Mouse (Mus musculus): ENCODE results near the gene Klhl30. TPM values are rescaled to one million over a fixed set of nuclear protein-coding genes. Genes with fewer than 3 reads are reported as not detected.
A peak's percentile ranks its signal among the peaks of the same experiment; 100 is the strongest.

The Klhl30 gene
- 0.27 and 0.55 TPM in 2 replicates for polyA plus RNA-seq (2015; fragmentation: Nextera tagmentation; extraction: Ambion mirVana)

GRCm38 (mm10) chr1:91350841-91351240 lies at the start of gene Klhl30:
Gene Klhl30 (plus strand): TSS chr1:91351016.
- DNase-seq (ENCODE audit: low spot score), result no peak

GRCm38 (mm10) chr1:91301206-91301920 lies 49.5 kb upstream of the Klhl30 start:
- no peak for DNase-seq (ENCODE audit: low spot score)

GRCm38 (mm10) chr1:91302021-91302420 lies 48.8 kb upstream of the Klhl30 start:
- no peak for DNase-seq (ENCODE audit: low spot score)

GRCm38 (mm10) chr1:91304621-91305020 lies 46.2 kb upstream of the Klhl30 start:
- DNase-seq (ENCODE audit: low spot score), result no peak

- DNase-seq (ENCODE audit: low spot score), result no peak
These were observed 41.3 kb upstream of the Klhl30 start for GRCm38 (mm10) chr1:91309366-91310085.

GRCm38 (mm10) chr1:91312273-91312672 lies 38.5 kb upstream of the Klhl30 start:
- no peak for DNase-seq (ENCODE audit: low spot score)

GRCm38 (mm10) chr1:91313251-91313650 lies 37.6 kb upstream of the Klhl30 start:
- DNase-seq (ENCODE audit: low spot score), result peak; percentile 33

- no peak for DNase-seq (ENCODE audit: low spot score)
These were observed 33.2 kb upstream of the Klhl30 start for GRCm38 (mm10) chr1:91317656-91318055.

GRCm38 (mm10) chr1:91321760-91322438 lies 28.9 kb upstream of the Klhl30 start, which contains the start of gene Espnl:
Gene Espnl (plus strand): TSS chr1:91322075.
- no peak for DNase-seq (ENCODE audit: low spot score)

GRCm38 (mm10) chr1:91324646-91325045 lies 26.2 kb upstream of the Klhl30 start:
- no peak for DNase-seq (ENCODE audit: low spot score)

GRCm38 (mm10) chr1:91325488-91326042 lies 25.3 kb upstream of the Klhl30 start:
- DNase-seq (ENCODE audit: low spot score), result no peak

- no peak for DNase-seq (ENCODE audit: low spot score)
These were observed 18.7 kb upstream of the Klhl30 start for GRCm38 (mm10) chr1:91332102-91332501.

- no peak for DNase-seq (ENCODE audit: low spot score)
These were observed 17.2 kb upstream of the Klhl30 start for GRCm38 (mm10) chr1:91333582-91333981.

GRCm38 (mm10) chr1:91337355-91337754 lies 13.5 kb upstream of the Klhl30 start:
- DNase-seq (ENCODE audit: low spot score), result no peak

GRCm38 (mm10) chr1:91344001-91344400 lies 6.8 kb upstream of the Klhl30 start:
- DNase-seq (ENCODE audit: low spot score), result no peak

- no peak for DNase-seq (ENCODE audit: low spot score)
These were observed 5.7 kb upstream of the Klhl30 start for GRCm38 (mm10) chr1:91344921-91345685.

GRCm38 (mm10) chr1:91346892-91347291 lies 3.9 kb upstream of the Klhl30 start:
- peak; percentile 76 for DNase-seq (ENCODE audit: low spot score)

GRCm38 (mm10) chr1:91351249-91351648 lies 433 bp downstream of the Klhl30 start:
- DNase-seq (ENCODE audit: low spot score), result no peak

- peak; percentile 41 for DNase-seq (ENCODE audit: low spot score)
These were observed 1.5 kb downstream of the Klhl30 start for GRCm38 (mm10) chr1:91352277-91352676.

GRCm38 (mm10) chr1:91356105-91356504 lies 5.3 kb downstream of the Klhl30 start:
- no peak for DNase-seq (ENCODE audit: low spot score)

- DNase-seq (ENCODE audit: low spot score), result no peak
These were observed 11.3 kb downstream of the Klhl30 start for GRCm38 (mm10) chr1:91362113-91362512.
